Mouse (Mus musculus): ENCODE measurements around the gene Rapgef3. TPM values are rescaled to one million over a fixed set of nuclear protein-coding genes. Genes with fewer than 3 reads are reported as not detected.

Gene Rapgef3
- polyA plus RNA-seq, 1 experiment from 2014 or later = 6.1 TPM

- H3K27me3 ChIP-seq (ENCODE audit: control insufficient read depth, insufficient read depth, low read length) = no peaks in the 10 kb centered on the region
- H3K9me3 ChIP-seq (ENCODE audit: control insufficient read depth, low read depth, low read length) = no peaks in the 10 kb centered on the region
- no peak overlapping the region for H3K27ac ChIP-seq (ENCODE audit: low read length)
- H3K4me1 ChIP-seq (ENCODE audit: control insufficient read depth, insufficient read depth, low read length) = peaks cover 22% of the 10 kb centered on the region
- H3K9ac ChIP-seq (replicated peaks; ENCODE audit: low read depth, low read length) = no peak overlapping the region
- H3K36me3 ChIP-seq (ENCODE audit: control insufficient read depth, insufficient read depth, low read length) = peaks cover 37% of the 10 kb centered on the region
- H3K4me3 ChIP-seq (ENCODE audit: low read depth, low read length) = no peak overlapping the region
- no peak for ATAC-seq (ENCODE audit: insufficient number of reproducible peaks, insufficient read depth, low FRiP score, low read depth)
- H3K4me2 ChIP-seq (replicated peaks; ENCODE audit: low read depth, low read length) = no peak overlapping the region
- 92% methylated on average over 5 of the region's 5 CpGs for WGBS
These were observed 42.6 kb upstream of the Rapgef3 start for GRCm38 (mm10) chr15:97810399-97810798.

GRCm38 (mm10) chr15:97809942-97810341 lies 42.2 kb upstream of the Rapgef3 start:
- H3K4me3 ChIP-seq (ENCODE audit: low read depth, low read length) = no peak overlapping the region
- no peak overlapping the region for H3K4me2 ChIP-seq (replicated peaks; ENCODE audit: low read depth, low read length)
- no peak for ATAC-seq (ENCODE audit: insufficient number of reproducible peaks, insufficient read depth, low FRiP score, low read depth)
- H3K9ac ChIP-seq (replicated peaks; ENCODE audit: low read depth, low read length) = no peak overlapping the region
- H3K4me1 ChIP-seq (ENCODE audit: control insufficient read depth, insufficient read depth, low read length) = peaks cover 22% of the 10 kb centered on the region
- WGBS = 81% methylated on average over 5 of the region's 5 CpGs
- H3K36me3 ChIP-seq (ENCODE audit: control insufficient read depth, insufficient read depth, low read length) = peaks cover 40% of the 10 kb centered on the region
- no peaks in the 10 kb centered on the region for H3K9me3 ChIP-seq (ENCODE audit: control insufficient read depth, low read depth, low read length)
- H3K27ac ChIP-seq (ENCODE audit: low read length) = no peak overlapping the region
- no peaks in the 10 kb centered on the region for H3K27me3 ChIP-seq (ENCODE audit: control insufficient read depth, insufficient read depth, low read length)

GRCm38 (mm10) chr15:97809206-97809605 lies 41.4 kb upstream of the Rapgef3 start:
- no peaks in the 10 kb centered on the region for H3K27me3 ChIP-seq (ENCODE audit: control insufficient read depth, insufficient read depth, low read length)
- 83% methylated on average over 14 of the region's 14 CpGs for WGBS
- H3K4me3 ChIP-seq (ENCODE audit: low read depth, low read length) = no peak overlapping the region
- H3K9ac ChIP-seq (replicated peaks; ENCODE audit: low read depth, low read length) = no peak overlapping the region
- H3K4me1 ChIP-seq (ENCODE audit: control insufficient read depth, insufficient read depth, low read length) = peaks cover 17% of the 10 kb centered on the region
- H3K9me3 ChIP-seq (ENCODE audit: control insufficient read depth, low read depth, low read length) = no peaks in the 10 kb centered on the region
- H3K27ac ChIP-seq (ENCODE audit: low read length) = no peak overlapping the region
- H3K4me2 ChIP-seq (replicated peaks; ENCODE audit: low read depth, low read length) = no peak overlapping the region
- H3K36me3 ChIP-seq (ENCODE audit: control insufficient read depth, insufficient read depth, low read length) = peaks cover 42% of the 10 kb centered on the region
- ATAC-seq (ENCODE audit: insufficient number of reproducible peaks, insufficient read depth, low FRiP score, low read depth) = no peak

GRCm38 (mm10) chr15:97808532-97808931 lies 40.8 kb upstream of the Rapgef3 start:
- H3K4me3 ChIP-seq (ENCODE audit: low read depth, low read length) = no peak overlapping the region
- no peak for ATAC-seq (ENCODE audit: insufficient number of reproducible peaks, insufficient read depth, low FRiP score, low read depth)
- H3K4me2 ChIP-seq (replicated peaks; ENCODE audit: low read depth, low read length) = no peak overlapping the region
- WGBS = 86% methylated on average over 14 of the region's 14 CpGs
- no peaks in the 10 kb centered on the region for H3K27me3 ChIP-seq (ENCODE audit: control insufficient read depth, insufficient read depth, low read length)
- peaks cover 42% of the 10 kb centered on the region for H3K36me3 ChIP-seq (ENCODE audit: control insufficient read depth, insufficient read depth, low read length)
- H3K9me3 ChIP-seq (ENCODE audit: control insufficient read depth, low read depth, low read length) = no peaks in the 10 kb centered on the region
- H3K4me1 ChIP-seq (ENCODE audit: control insufficient read depth, insufficient read depth, low read length) = peaks cover 10% of the 10 kb centered on the region
- no peak overlapping the region for H3K9ac ChIP-seq (replicated peaks; ENCODE audit: low read depth, low read length)
- no peak overlapping the region for H3K27ac ChIP-seq (ENCODE audit: low read length)

GRCm38 (mm10) chr15:97807867-97808266 lies 40.1 kb upstream of the Rapgef3 start:
- peaks cover 4% of the 10 kb centered on the region; the same call in 1 of the 2 replicates for H3K4me1 ChIP-seq (ENCODE audit: control insufficient read depth, insufficient read depth, low read length)
- H3K9me3 ChIP-seq (ENCODE audit: control insufficient read depth, low read depth, low read length) = no peaks in the 10 kb centered on the region
- H3K4me2 ChIP-seq (replicated peaks; ENCODE audit: low read depth, low read length) = no peak overlapping the region
- H3K27me3 ChIP-seq (ENCODE audit: control insufficient read depth, insufficient read depth, low read length) = no peaks in the 10 kb centered on the region
- H3K4me3 ChIP-seq (ENCODE audit: low read depth, low read length) = no peak overlapping the region
- peaks cover 42% of the 10 kb centered on the region for H3K36me3 ChIP-seq (ENCODE audit: control insufficient read depth, insufficient read depth, low read length)
- H3K9ac ChIP-seq (replicated peaks; ENCODE audit: low read depth, low read length) = no peak overlapping the region
- ATAC-seq (ENCODE audit: insufficient number of reproducible peaks, insufficient read depth, low FRiP score, low read depth) = no peak
- WGBS = 75% methylated on average over 12 of the region's 12 CpGs
- no peak overlapping the region for H3K27ac ChIP-seq (ENCODE audit: low read length)

GRCm38 (mm10) chr15:97802575-97802974 lies 34.8 kb upstream of the Rapgef3 start:
- ATAC-seq (ENCODE audit: insufficient number of reproducible peaks, insufficient read depth, low FRiP score, low read depth) = peak; percentile 25; the same call in 1 of the 2 replicates

GRCm38 (mm10) chr15:97801811-97802210 lies 34.0 kb upstream of the Rapgef3 start:
- H3K36me3 ChIP-seq (ENCODE audit: control insufficient read depth, insufficient read depth, low read length) = peaks cover 55% of the 10 kb centered on the region
- no peaks in the 10 kb centered on the region for H3K4me1 ChIP-seq (ENCODE audit: control insufficient read depth, insufficient read depth, low read length)

More at GRCm38 (mm10) chr15:97802575-97802974, 34.8 kb upstream of the Rapgef3 start:
- no peaks in the 10 kb centered on the region for H3K27me3 ChIP-seq (ENCODE audit: control insufficient read depth, insufficient read depth, low read length)
- no peak overlapping the region for H3K9ac ChIP-seq (replicated peaks; ENCODE audit: low read depth, low read length)
- H3K4me3 ChIP-seq (ENCODE audit: low read depth, low read length) = no peak overlapping the region
- H3K4me2 ChIP-seq (replicated peaks; ENCODE audit: low read depth, low read length) = no peak overlapping the region
- WGBS = 25% methylated on average over 13 of the region's 13 CpGs
- no peaks in the 10 kb centered on the region for H3K9me3 ChIP-seq (ENCODE audit: control insufficient read depth, low read depth, low read length)
- H3K4me1 ChIP-seq (ENCODE audit: control insufficient read depth, insufficient read depth, low read length) = no peaks in the 10 kb centered on the region
- no peak overlapping the region for H3K27ac ChIP-seq (ENCODE audit: low read length)
- peaks cover 54% of the 10 kb centered on the region for H3K36me3 ChIP-seq (ENCODE audit: control insufficient read depth, insufficient read depth, low read length)

GRCm38 (mm10) chr15:97800853-97801252 lies 33.1 kb upstream of the Rapgef3 start:
- H3K4me1 ChIP-seq (ENCODE audit: control insufficient read depth, insufficient read depth, low read length) = no peaks in the 10 kb centered on the region
- no peak overlapping the region for H3K4me3 ChIP-seq (ENCODE audit: low read depth, low read length)
- H3K4me2 ChIP-seq (replicated peaks; ENCODE audit: low read depth, low read length) = no peak overlapping the region
- H3K9me3 ChIP-seq (ENCODE audit: control insufficient read depth, low read depth, low read length) = no peaks in the 10 kb centered on the region
- no peak for ATAC-seq (ENCODE audit: insufficient number of reproducible peaks, insufficient read depth, low FRiP score, low read depth)
- no peaks in the 10 kb centered on the region for H3K27me3 ChIP-seq (ENCODE audit: control insufficient read depth, insufficient read depth, low read length)
- no peak overlapping the region for H3K9ac ChIP-seq (replicated peaks; ENCODE audit: low read depth, low read length)
- 83% methylated on average over 13 of the region's 13 CpGs for WGBS
- no peak overlapping the region for H3K27ac ChIP-seq (ENCODE audit: low read length)
- H3K36me3 ChIP-seq (ENCODE audit: control insufficient read depth, insufficient read depth, low read length) = peaks cover 60% of the 10 kb centered on the region

More at GRCm38 (mm10) chr15:97801811-97802210, 34.0 kb upstream of the Rapgef3 start:
- H3K9ac ChIP-seq (replicated peaks; ENCODE audit: low read depth, low read length) = no peak overlapping the region
- H3K27me3 ChIP-seq (ENCODE audit: control insufficient read depth, insufficient read depth, low read length) = no peaks in the 10 kb centered on the region
- no peak for ATAC-seq (ENCODE audit: insufficient number of reproducible peaks, insufficient read depth, low FRiP score, low read depth)
- no peak overlapping the region for H3K4me3 ChIP-seq (ENCODE audit: low read depth, low read length)
- 85% methylated on average over 7 of the region's 7 CpGs for WGBS
- no peak overlapping the region for H3K4me2 ChIP-seq (replicated peaks; ENCODE audit: low read depth, low read length)
- no peaks in the 10 kb centered on the region for H3K9me3 ChIP-seq (ENCODE audit: control insufficient read depth, low read depth, low read length)
- H3K27ac ChIP-seq (ENCODE audit: low read length) = no peak overlapping the region

GRCm38 (mm10) chr15:97799446-97799845 lies 31.7 kb upstream of the Rapgef3 start:
- H3K9me3 ChIP-seq (ENCODE audit: control insufficient read depth, low read depth, low read length) = no peaks in the 10 kb centered on the region
- H3K4me3 ChIP-seq (ENCODE audit: low read depth, low read length) = no peak overlapping the region
- H3K27ac ChIP-seq (ENCODE audit: low read length) = no peak overlapping the region
- H3K27me3 ChIP-seq (ENCODE audit: control insufficient read depth, insufficient read depth, low read length) = no peaks in the 10 kb centered on the region
- H3K4me2 ChIP-seq (replicated peaks; ENCODE audit: low read depth, low read length) = no peak overlapping the region
- ATAC-seq (ENCODE audit: insufficient number of reproducible peaks, insufficient read depth, low FRiP score, low read depth) = no peak
- no peaks in the 10 kb centered on the region for H3K4me1 ChIP-seq (ENCODE audit: control insufficient read depth, insufficient read depth, low read length)
- 86% methylated on average over 11 of the region's 11 CpGs for WGBS
- H3K36me3 ChIP-seq (ENCODE audit: control insufficient read depth, insufficient read depth, low read length) = peaks cover 61% of the 10 kb centered on the region
- H3K9ac ChIP-seq (replicated peaks; ENCODE audit: low read depth, low read length) = no peak overlapping the region

All from stomach, embryonic 14.5 days (tissue).